Mouse (Mus musculus) lung, embryonic 14.5 days (tissue): Measurements from ENCODE around the gene Acer3. TPM values are rescaled to one million over a fixed set of nuclear protein-coding genes. Genes with fewer than 3 reads are reported as not detected.

Source experiments
- ATAC-seq: fragments of 200-750 bp; cut with Nextera tagmentation; 2 replicates; pipeline ENCODE4 v1.8.0; 2017; ENCODE audit warnings: mild to moderate bottlenecking, moderate TSS enrichment, moderate library complexity; ENCODE audit not compliant: insufficient read depth
- DNase-seq: peaks from one replicate; pipeline ENCODE4 v3.0.0-alpha.2; 2015
- H3K27ac ChIP-seq: fragments of 300-500 bp; sonication (generic); 2 replicates; pipeline ENCODE4 v1.5.1; 2014; ENCODE audit warnings: low read depth, mild to moderate bottlenecking, moderate library complexity
- H3K27me3 ChIP-seq: fragments of 300-500 bp; sonication (generic); 2 replicates; pipeline ENCODE4 v1.6.1; 2014; ENCODE audit warnings: low read length, control low read depth; ENCODE audit not compliant: insufficient read depth
- H3K36me3 ChIP-seq: fragments of 300-500 bp; sonication (generic); 2 replicates; pipeline ENCODE4 v1.6.1; 2014; ENCODE audit warnings: control low read depth; ENCODE audit not compliant: insufficient read depth
- H3K4me1 ChIP-seq: fragments of 300-500 bp; sonication (generic); 2 replicates; pipeline ENCODE4 v1.6.1; 2014; ENCODE audit warnings: antibody characterized with exemption, control low read depth; ENCODE audit not compliant: insufficient read depth
- H3K4me2 ChIP-seq: fragments of 300-500 bp; sonication (generic); 2 replicates; pipeline ENCODE4 v1.6.1; 2014; ENCODE audit warnings: mild to moderate bottlenecking
- H3K4me3 ChIP-seq: fragments of 300-500 bp; sonication (generic); 2 replicates; pipeline ENCODE4 v1.5.1; 2014; ENCODE audit warnings: low read depth, low read length
- H3K9ac ChIP-seq: fragments of 300-500 bp; sonication (generic); 2 replicates; pipeline ENCODE4 v1.6.1; 2014
- H3K9me3 ChIP-seq: fragments of 300-500 bp; sonication (generic); 2 replicates; pipeline ENCODE4 v1.6.1; 2016; ENCODE audit warnings: low read depth, low read length, control low read depth
- CTCF ChIP-seq: IDR thresholded peaks from 2 replicates; pipeline ENCODE4 v1.5.1; 2016; ENCODE audit warnings: antibody characterized with exemption, low read depth
- WGBS: fragments of 180-500 bp; shearing (Covaris S2); extraction: QIAGEN DNeasy Blood & Tissue Kit; methylation state at CpG from one replicate; pipeline ENCODE4 v1.1.7; 2014; 5-methylcytosine and 5-hydroxymethylcytosine counted together
- polyA plus RNA-seq: library from polyadenylated mRNA; unstranded; fragments of >200 nt; fragmentation: Nextera tagmentation; extraction: Ambion mirVana; gene quantifications from 2 replicates; pipeline ENCODE4 v1.2.1, GENCODE M21; 2014

The Acer3 gene
- polyA plus RNA-seq = 22.2 and 27.9 TPM in 2 replicates

- Histone ChIP-seq H3K4me3 (no peak within 1 kb of the TSS), H3K9me3 (no peaks in the 10 kb centered on the region), H3K36me3 (no peaks in the 10 kb centered on the region), H3K27ac (no peak within 1 kb of the TSS), H3K9ac (no peak within 1 kb of the TSS), H3K4me1 (peaks cover 4% of the 10 kb centered on the region; the same call in 1 of the 2 replicates), H3K4me2 (no peak within 1 kb of the TSS), H3K27me3 (no peaks in the 10 kb centered on the region)
- no peak for TF ChIP-seq CTCF
- WGBS = 78% methylated on average over 2 of the region's 2 CpGs
- DNase-seq (no peak), ATAC-seq (no peak)
Observed at GRCm38 (mm10) chr7:98321083-98321482, at the start of gene Acer3. Gene Acer3, minus strand, starts transcription at chr7:98321208.

DNA sequence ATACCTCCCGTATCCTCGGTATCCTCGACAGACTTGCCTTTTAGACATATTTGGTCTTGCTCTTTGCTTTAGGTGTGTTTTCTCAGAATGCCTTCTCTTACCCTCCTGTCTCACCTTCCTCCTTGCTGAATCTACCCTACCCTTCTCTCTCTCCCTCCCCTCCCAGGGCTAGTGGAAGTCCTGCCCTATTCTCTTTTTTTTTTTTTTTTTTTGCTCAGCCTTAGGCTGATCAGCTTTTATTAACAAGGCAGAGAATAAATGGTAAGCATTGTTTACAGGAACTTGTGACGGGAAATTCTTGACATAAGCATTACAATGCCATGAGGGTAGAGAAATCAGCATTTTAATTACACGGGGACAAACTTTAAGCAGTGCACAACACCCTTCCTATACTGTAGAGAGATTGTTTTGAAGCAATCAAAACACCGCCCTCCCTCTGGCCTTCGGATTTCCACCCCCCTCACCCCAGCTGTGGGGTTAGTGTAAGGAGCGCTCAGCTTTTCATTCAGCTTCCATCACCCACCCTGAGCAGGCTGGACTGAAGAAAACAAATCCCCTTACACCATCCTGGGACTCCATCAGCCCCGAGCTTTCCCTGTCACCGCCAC is 48.9 kb upstream of the Acer3 start:
- ATAC-seq (no peak), DNase-seq (no peak)
- 47% methylated on average over 10 of the region's 10 CpGs for WGBS

DNA sequence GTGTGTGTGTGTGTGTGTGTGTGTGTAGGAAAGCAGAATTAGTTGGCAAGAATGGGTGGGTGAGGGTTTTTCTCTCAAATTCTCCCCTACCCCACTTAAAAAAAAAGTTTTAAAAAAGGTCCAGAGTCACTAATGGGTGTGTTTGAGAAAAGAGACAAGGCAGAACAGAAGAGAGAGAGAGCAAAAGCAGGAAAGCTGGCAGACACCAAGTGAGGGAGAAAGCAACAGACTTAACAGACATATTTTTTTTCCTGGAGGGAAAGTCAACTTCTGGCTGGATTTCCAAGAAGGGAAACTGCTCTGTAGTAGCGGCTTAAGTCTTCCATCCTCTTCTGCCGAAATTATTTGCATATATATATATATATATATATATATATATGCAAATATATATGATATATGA is 40.7 kb upstream of the Acer3 start:
- no peaks in the 10 kb centered on the region for H3K27me3 ChIP-seq
- 10% methylated on average over 2 of the region's 2 CpGs for WGBS
- no peak for TF ChIP-seq CTCF
- peak overlapping the region; percentile 93 for H3K27ac ChIP-seq
- no peaks in the 10 kb centered on the region for H3K36me3 ChIP-seq
- peaks cover 10% of the 10 kb centered on the region; the same call in 1 of the 2 replicates for H3K4me1 ChIP-seq
- H3K9me3 ChIP-seq = no peaks in the 10 kb centered on the region
- peak overlapping the region; percentile 77 for H3K4me3 ChIP-seq
- H3K4me2 ChIP-seq = peak overlapping the region; percentile 89
- DNase-seq = no peak
- ATAC-seq = peak; percentile 5; the same call in 1 of the 2 replicates
- peak overlapping the region; percentile 16; the same call in 1 of the 2 replicates for H3K9ac ChIP-seq

More for the DNA sequence above, 48.9 kb upstream of the Acer3 start:
- H3K9ac ChIP-seq = no peak overlapping the region
- H3K36me3 ChIP-seq = no peaks in the 10 kb centered on the region
- H3K4me2 ChIP-seq = no peak overlapping the region
- H3K4me3 ChIP-seq = no peak overlapping the region
- no peaks in the 10 kb centered on the region for H3K9me3 ChIP-seq
- no peaks in the 10 kb centered on the region for H3K27me3 ChIP-seq
- no peak for TF ChIP-seq CTCF
- H3K27ac ChIP-seq = no peak overlapping the region
- H3K4me1 ChIP-seq = no peaks in the 10 kb centered on the region

DNA sequence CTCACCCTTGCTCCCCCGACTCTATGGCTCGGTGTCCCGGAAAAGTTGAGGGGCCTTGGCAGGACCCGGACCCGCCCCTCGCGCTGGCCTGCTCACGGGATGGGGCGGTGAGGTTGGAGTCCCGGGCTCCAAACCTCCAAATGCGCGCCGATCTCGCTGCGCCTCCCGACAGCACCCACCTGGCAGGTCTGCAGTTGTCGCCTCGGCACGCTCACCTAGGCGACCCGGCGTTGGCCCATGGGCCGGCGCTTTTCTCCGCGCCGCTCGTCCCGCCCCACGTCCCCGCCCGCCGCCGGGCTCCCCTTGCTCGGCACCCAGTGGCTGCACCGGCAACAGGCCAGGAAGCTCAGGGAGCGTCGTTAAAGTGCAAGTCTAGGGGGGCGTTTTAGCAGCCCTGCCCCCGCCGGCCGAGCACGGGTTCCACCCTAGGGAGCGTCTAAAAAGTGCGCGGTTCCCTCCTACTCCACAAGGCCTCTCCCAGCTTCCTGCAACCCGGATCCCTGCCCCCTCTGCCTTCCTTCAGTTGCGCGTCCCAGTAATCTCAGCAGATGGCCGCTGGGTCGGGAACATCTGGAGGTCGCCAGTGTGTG is 40.1 kb upstream of the Acer3 start, which contains the start of gene Tsku:
Gene Tsku (minus strand): TSS at position 266 of the 590 bp plus-strand sequence.
- under 1% methylated on average over 52 of the region's 52 CpGs for WGBS
- no peaks in the 10 kb centered on the region for H3K36me3 ChIP-seq
- H3K4me2 ChIP-seq = peak within 1 kb of the TSS; percentile 89
- H3K27ac ChIP-seq = peak within 1 kb of the TSS; percentile 93
- no peaks in the 10 kb centered on the region for H3K9me3 ChIP-seq
- peaks cover 10% of the 10 kb centered on the region; the same call in 1 of the 2 replicates for H3K4me1 ChIP-seq
- H3K9ac ChIP-seq = peak within 1 kb of the TSS; percentile 75
- H3K4me3 ChIP-seq = peak within 1 kb of the TSS; percentile 77
- ATAC-seq (peak; percentile 93), DNase-seq (peak; percentile 99)
- no peaks in the 10 kb centered on the region for H3K27me3 ChIP-seq
- TF ChIP-seq CTCF = peak; percentile 48

DNA sequence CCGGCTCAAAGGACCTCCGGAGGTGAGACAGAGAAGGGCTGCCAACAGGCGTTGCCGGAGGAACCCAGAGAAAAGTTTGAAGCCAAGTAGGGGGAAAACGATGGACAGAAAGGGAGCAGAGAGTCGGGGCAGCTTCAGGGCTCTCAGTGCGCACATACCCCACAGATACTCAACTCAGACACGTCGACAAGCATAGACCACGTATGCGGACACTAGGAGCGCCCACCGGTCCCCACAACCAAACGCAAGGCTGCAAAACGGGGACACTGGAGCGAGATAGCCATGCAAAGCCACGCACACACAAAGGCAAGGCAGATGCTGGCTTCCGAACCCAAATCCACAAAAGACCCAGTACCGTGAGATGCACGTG is 39.6 kb upstream of the Acer3 start:
- no peak for TF ChIP-seq CTCF
- H3K27me3 ChIP-seq = no peaks in the 10 kb centered on the region
- no peaks in the 10 kb centered on the region for H3K9me3 ChIP-seq
- H3K4me3 ChIP-seq = peak overlapping the region; percentile 77
- H3K36me3 ChIP-seq = no peaks in the 10 kb centered on the region
- peak overlapping the region; percentile 75 for H3K9ac ChIP-seq
- H3K4me1 ChIP-seq = peaks cover 10% of the 10 kb centered on the region; the same call in 1 of the 2 replicates
- peak overlapping the region; percentile 89 for H3K4me2 ChIP-seq
- 0% methylated on average over 20 of the region's 20 CpGs for WGBS
- peak overlapping the region; percentile 93 for H3K27ac ChIP-seq
- ATAC-seq = peak; percentile 30
- no peak for DNase-seq

DNA sequence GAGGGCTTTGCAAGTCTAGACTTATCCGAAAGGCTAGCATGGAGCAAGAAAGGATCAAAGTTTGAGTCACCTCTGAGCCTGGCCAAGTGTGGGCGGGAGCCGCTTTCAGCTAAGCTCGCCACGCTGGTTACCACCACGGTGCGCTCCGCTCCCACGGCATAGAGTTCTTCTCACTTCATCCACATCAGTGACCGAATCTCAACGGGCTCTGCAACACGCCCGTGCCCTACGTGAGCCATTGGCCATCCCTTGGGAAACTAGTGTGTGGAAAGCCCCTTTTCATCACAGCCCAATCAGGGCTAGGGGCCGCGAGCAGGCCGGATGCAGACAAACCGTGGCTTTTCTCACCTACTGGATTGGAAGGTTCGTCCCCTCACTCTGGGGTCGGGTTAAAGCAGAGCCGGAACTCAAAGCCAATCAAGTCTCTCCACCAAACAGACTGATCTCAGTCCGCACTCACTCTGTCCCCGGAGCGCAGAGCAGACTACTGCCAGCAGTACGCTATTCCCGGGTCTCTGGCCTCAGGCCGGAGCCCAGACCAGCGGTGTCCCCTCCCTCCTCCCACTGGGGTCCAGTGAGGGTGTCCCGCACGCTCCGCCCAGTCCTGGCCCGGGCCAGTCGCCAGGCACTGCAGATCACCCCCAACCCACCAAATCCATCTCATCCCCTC is 39.1 kb upstream of the Acer3 start:
- no peaks in the 10 kb centered on the region for H3K36me3 ChIP-seq
- ATAC-seq = peak; percentile 78
- peaks cover 13% of the 10 kb centered on the region; the same call in 1 of the 2 replicates for H3K4me1 ChIP-seq
- no peaks in the 10 kb centered on the region for H3K27me3 ChIP-seq
- H3K27ac ChIP-seq = peak overlapping the region; percentile 93
- no peak for TF ChIP-seq CTCF
- H3K4me3 ChIP-seq = peak overlapping the region; percentile 77
- peak overlapping the region; percentile 75 for H3K9ac ChIP-seq
- under 1% methylated on average over 33 of the region's 33 CpGs for WGBS
- peak; percentile 88 for DNase-seq
- H3K9me3 ChIP-seq = no peaks in the 10 kb centered on the region
- H3K4me2 ChIP-seq = peak overlapping the region; percentile 89

- Histone ChIP-seq H3K36me3 (peaks cover 3% of the 10 kb centered on the region; the same call in 1 of the 2 replicates), H3K4me3 (no peak overlapping the region), H3K27ac (no peak overlapping the region), H3K9ac (no peak overlapping the region), H3K4me2 (no peak overlapping the region), H3K27me3 (no peaks in the 10 kb centered on the region), H3K4me1 (peaks cover 24% of the 10 kb centered on the region), H3K9me3 (no peaks in the 10 kb centered on the region)
- ATAC-seq (no peak), DNase-seq (no peak)
- TF ChIP-seq CTCF = no peak
- WGBS = 69% methylated on average over 1 of the region's 1 CpGs
Observed at GRCm38 (mm10) chr7:98358016-98358415, 37.0 kb upstream of the Acer3 start.
